Mouse (Mus musculus): ENCODE data around the gene Lsmem1. TPM values are rescaled to one million over a fixed set of nuclear protein-coding genes. Genes with fewer than 3 reads are reported as not detected.

The Lsmem1 gene
- 1.4 and 2.2 TPM in 2 replicates for polyA plus RNA-seq (2011; ENCODE audit: insufficient read depth, insufficient read length, low replicate concordance, missing spikeins)

DNA sequence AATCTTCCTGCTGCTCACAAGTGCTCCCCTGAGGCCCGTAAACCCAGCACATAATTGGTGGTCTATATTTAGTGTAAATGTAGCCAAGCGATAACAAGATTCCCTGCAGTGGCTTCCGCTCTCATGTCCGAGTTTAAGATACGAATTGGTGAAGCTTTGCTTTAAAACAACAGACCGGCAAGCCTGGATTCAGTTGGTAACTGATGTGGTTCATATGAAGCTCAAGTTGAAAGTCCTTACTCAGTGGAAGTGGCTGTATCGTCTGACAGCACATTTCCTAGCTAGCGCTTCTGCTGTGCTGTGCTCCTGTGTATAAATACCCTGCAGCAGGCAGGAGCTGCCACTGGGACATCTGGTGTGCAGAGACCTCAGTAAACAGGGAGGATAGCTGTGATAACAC, at the start of gene Lsmem1:
Gene Lsmem1, minus strand, starts transcription at position 189 of the 400 bp plus-strand sequence.
- peaks cover 1% of the 10 kb centered on the region for H3K4me1 ChIP-seq (ENCODE audit: control insufficient read depth, insufficient read depth, low read length)
- TF ChIP-seq CTCF (IDR thresholded peaks at IDR 0.05; ENCODE audit: control insufficient read depth, insufficient read depth, low read length) (no peak), POLR2A (IDR thresholded peaks at IDR 0.05; ENCODE audit: borderline replicate concordance, control insufficient read depth, low read depth, low read length) (no peak)
- no peak within 1 kb of the TSS for H3K27ac ChIP-seq (ENCODE audit: control insufficient read depth, insufficient read depth, low read depth, low read length, poor library complexity)
- 76% methylated on average over 8 of the region's 8 CpGs for WGBS
- no peak within 1 kb of the TSS for H3K4me3 ChIP-seq (replicated peaks; ENCODE audit: control insufficient read depth, low read depth, low read length)

DNA sequence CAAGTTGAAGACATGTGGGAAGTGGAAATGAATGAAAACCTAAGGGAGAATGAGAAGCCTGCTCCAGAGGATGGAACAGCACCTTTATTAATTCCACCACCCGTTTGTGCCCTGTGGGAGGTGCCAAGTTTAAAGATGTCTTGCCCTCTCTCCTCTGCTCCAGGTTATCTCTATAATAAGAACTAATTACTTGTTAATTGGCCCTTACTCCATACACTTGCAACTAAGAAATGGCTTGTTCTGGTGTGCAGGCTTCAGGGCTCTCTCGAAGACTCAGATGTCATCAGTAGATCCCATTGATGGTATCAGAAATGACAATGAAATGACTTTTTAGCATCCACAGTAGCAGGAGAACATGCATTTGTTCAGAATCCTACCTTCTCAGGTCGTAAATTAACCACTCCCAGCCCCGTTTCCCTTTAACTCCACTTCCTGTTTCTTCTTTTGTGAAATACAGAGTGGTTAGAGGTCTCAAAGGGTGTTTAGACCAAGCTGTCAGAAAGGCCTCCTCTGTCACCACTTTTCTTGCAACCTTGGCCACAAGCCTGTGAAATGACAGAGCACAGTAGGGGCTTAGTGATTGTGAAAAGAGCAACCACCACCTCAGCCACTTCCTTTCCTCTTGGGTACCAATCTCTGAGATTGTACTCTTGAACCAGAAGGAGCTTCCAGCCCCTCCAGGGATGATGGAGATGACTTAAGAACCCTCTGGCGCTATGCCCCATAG, 49.3 kb upstream of the Lsmem1 start, which contains the start of gene Ifrd1:
Gene Ifrd1, minus strand, starts transcription at position 51 of the 727 bp plus-strand sequence.
- TF ChIP-seq POLR2A (IDR thresholded peaks at IDR 0.05; ENCODE audit: borderline replicate concordance, control insufficient read depth, low read depth, low read length) (no peak), CTCF (IDR thresholded peaks at IDR 0.05; ENCODE audit: control insufficient read depth, insufficient read depth, low read length) (no peak)

DNA sequence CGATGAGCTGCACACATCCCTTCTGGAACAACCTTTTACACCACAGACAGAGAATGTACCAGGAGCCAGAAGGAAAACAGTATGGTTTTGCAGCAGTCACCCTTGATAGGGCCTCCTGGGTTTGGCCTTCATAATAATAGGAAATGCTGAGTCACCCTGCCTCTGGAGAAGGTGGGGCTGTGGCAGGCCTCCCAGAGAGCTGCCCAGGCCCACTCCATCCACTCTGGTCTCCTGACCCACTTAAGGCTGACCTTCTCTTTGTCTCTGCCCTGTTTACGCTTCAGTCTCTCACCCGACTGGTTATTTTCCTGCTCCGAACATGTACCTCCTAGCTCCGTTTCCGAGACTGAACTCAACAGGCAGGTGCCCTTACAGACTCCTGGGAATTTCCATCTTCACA, 48.7 kb upstream of the Lsmem1 start:
- TF ChIP-seq POLR2A (IDR thresholded peaks at IDR 0.05; ENCODE audit: borderline replicate concordance, control insufficient read depth, low read depth, low read length) (no peak), CTCF (IDR thresholded peaks at IDR 0.05; ENCODE audit: control insufficient read depth, insufficient read depth, low read length) (no peak)
- Histone ChIP-seq H3K4me3 (replicated peaks; ENCODE audit: control insufficient read depth, low read depth, low read length) (no peak overlapping the region), H3K27ac (ENCODE audit: control insufficient read depth, insufficient read depth, low read depth, low read length, poor library complexity) (peak overlapping the region; percentile 70), H3K4me1 (ENCODE audit: control insufficient read depth, insufficient read depth, low read length) (no peaks in the 10 kb centered on the region; the same call in 1 of the 2 replicates)
- 48% methylated on average over 6 of the region's 6 CpGs for WGBS

More for the DNA sequence above, 49.3 kb upstream of the Lsmem1 start, which contains the start of gene Ifrd1:
- 3% methylated on average over 5 of the region's 5 CpGs for WGBS
- Histone ChIP-seq H3K27ac (ENCODE audit: control insufficient read depth, insufficient read depth, low read depth, low read length, poor library complexity) (peak within 1 kb of the TSS; percentile 70), H3K4me3 (replicated peaks; ENCODE audit: control insufficient read depth, low read depth, low read length) (no peak within 1 kb of the TSS), H3K4me1 (ENCODE audit: control insufficient read depth, insufficient read depth, low read length) (no peaks in the 10 kb centered on the region; the same call in 1 of the 2 replicates)

DNA sequence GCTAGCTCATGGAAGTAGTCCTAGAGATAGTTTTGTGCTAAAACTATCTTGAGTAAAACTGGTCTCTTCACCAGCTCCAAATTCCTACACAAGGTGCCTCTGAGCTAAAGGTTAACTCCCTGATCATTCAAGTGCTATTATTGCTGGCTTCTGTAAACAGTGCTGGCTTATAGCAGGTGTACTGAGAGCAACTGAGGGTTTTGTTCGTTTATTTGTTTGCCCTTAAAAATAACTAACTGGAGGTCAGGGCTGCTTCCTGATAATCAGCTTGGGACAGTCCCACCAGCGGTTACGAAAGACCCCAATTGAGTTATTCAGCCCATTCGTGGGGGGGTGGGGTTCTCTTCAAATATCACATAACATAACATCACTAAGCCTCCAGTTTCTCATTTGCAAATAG, 48.1 kb upstream of the Lsmem1 start:
- 35% methylated on average over 4 of the region's 4 CpGs for WGBS
- TF ChIP-seq CTCF (IDR thresholded peaks at IDR 0.05; ENCODE audit: control insufficient read depth, insufficient read depth, low read length) (no peak), POLR2A (IDR thresholded peaks at IDR 0.05; ENCODE audit: borderline replicate concordance, control insufficient read depth, low read depth, low read length) (no peak)
- H3K4me1 ChIP-seq (ENCODE audit: control insufficient read depth, insufficient read depth, low read length), result no peaks in the 10 kb centered on the region; the same call in 1 of the 2 replicates
- H3K27ac ChIP-seq (ENCODE audit: control insufficient read depth, insufficient read depth, low read depth, low read length, poor library complexity), result no peak overlapping the region
- H3K4me3 ChIP-seq (replicated peaks; ENCODE audit: control insufficient read depth, low read depth, low read length), result no peak overlapping the region

DNA sequence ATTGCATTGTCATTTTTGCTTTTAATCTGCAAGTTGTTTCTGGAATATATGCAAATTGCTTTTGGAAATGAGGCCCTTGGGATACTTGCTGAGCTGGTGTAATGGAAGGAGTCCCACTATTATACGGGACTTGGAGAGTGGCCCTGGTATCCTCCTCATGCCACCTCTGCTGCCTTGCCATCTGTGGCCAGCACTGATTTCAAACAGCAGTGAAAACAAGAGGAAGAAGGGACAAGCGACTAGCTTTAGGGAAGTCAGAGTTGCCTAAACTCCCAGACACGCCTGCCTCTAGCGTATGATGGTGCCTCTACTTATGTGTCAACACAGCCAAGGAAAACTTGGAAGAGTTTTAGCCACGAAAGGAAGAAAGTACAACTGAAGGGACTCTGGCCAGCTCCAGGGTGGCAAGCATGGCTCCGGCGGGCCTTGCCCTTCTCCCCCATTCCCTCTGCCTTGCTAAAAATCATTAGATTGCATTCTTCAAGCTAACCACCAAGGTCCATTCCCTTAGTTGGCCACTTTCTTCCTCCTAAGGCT, 46.2 kb upstream of the Lsmem1 start:
- 52% methylated on average over 7 of the region's 7 CpGs for WGBS
- TF ChIP-seq CTCF (IDR thresholded peaks at IDR 0.05; ENCODE audit: control insufficient read depth, insufficient read depth, low read length) (no peak), POLR2A (IDR thresholded peaks at IDR 0.05; ENCODE audit: borderline replicate concordance, control insufficient read depth, low read depth, low read length) (no peak)
- H3K27ac ChIP-seq (ENCODE audit: control insufficient read depth, insufficient read depth, low read depth, low read length, poor library complexity), result 0 out of 2 replicates have a peak overlapping the region, but pooled peaks have one; percentile 16
- no peaks in the 10 kb centered on the region; the same call in 1 of the 2 replicates for H3K4me1 ChIP-seq (ENCODE audit: control insufficient read depth, insufficient read depth, low read length)
- no peak overlapping the region for H3K4me3 ChIP-seq (replicated peaks; ENCODE audit: control insufficient read depth, low read depth, low read length)

DNA sequence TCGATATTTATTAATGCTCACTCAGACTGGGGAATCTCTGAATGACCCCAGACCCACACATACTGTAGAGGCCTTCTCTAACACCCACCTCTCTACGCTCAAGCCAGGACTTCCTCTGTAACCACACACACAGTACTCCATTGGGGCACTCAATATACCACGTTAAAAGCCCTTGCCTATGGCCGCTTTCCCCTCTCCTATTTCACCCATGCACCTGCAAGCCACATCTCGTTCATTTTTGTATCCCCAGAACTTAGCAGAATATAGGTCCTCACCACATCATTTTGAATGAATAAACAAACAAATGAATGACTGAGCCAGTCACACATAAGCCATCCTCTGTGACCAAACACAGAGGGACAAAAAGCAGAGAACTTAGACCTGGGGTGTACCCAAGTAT, 45.6 kb upstream of the Lsmem1 start:
- Histone ChIP-seq H3K27ac (ENCODE audit: control insufficient read depth, insufficient read depth, low read depth, low read length, poor library complexity) (no peak overlapping the region), H3K4me1 (ENCODE audit: control insufficient read depth, insufficient read depth, low read length) (no peaks in the 10 kb centered on the region; the same call in 1 of the 2 replicates), H3K4me3 (replicated peaks; ENCODE audit: control insufficient read depth, low read depth, low read length) (no peak overlapping the region)
- 78% methylated on average over 5 of the region's 5 CpGs for WGBS
- TF ChIP-seq POLR2A (IDR thresholded peaks at IDR 0.05; ENCODE audit: borderline replicate concordance, control insufficient read depth, low read depth, low read length) (no peak), CTCF (IDR thresholded peaks at IDR 0.05; ENCODE audit: control insufficient read depth, insufficient read depth, low read length) (no peak)

DNA sequence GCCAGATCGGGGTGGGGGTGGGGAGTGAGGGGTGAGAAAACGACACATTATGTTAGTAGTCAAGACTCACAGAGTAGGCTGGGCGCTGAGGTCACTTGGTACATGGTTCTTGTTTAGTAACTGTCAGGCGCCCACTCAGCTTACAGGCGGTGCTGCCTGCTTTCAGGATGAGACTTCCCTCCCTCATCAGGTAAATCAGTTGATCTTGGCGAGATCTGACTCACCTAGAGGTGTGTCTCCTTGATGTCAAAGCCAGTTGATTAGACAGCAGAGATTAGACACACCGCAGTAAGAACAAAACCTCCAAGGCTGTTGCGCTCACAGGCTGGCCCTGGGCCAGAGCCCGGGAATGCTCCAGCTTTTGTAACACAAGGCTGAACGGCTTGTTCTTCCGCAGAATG, 44.5 kb upstream of the Lsmem1 start:
- Histone ChIP-seq H3K27ac (ENCODE audit: control insufficient read depth, insufficient read depth, low read depth, low read length, poor library complexity) (no peak overlapping the region), H3K4me1 (ENCODE audit: control insufficient read depth, insufficient read depth, low read length) (no peaks in the 10 kb centered on the region; the same call in 1 of the 2 replicates), H3K4me3 (replicated peaks; ENCODE audit: control insufficient read depth, low read depth, low read length) (no peak overlapping the region)
- WGBS, result 71% methylated on average over 11 of the region's 11 CpGs
- TF ChIP-seq CTCF (IDR thresholded peaks at IDR 0.05; ENCODE audit: control insufficient read depth, insufficient read depth, low read length) (no peak), POLR2A (IDR thresholded peaks at IDR 0.05; ENCODE audit: borderline replicate concordance, control insufficient read depth, low read depth, low read length) (no peak)

DNA sequence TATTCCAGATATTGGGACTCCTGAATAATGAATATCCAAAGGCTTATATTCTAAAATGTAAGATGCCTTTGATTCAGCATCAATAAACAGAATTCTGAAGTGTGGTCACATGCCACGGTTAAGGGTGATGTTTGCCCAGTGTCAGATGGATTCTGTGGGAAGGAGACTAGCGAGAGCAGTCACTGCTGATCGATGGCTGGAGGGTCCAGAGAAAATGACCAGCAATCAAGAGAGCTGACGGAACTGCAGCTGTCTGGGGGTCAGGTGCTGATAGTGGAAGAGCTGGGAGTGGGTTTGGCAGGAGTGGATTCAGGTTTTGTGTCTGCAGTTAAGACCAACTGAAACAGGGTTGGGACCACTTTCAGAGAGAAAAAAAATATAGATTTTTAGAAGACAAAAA, 44.0 kb upstream of the Lsmem1 start:
- no peak overlapping the region for H3K27ac ChIP-seq (ENCODE audit: control insufficient read depth, insufficient read depth, low read depth, low read length, poor library complexity)
- no peaks in the 10 kb centered on the region; the same call in 1 of the 2 replicates for H3K4me1 ChIP-seq (ENCODE audit: control insufficient read depth, insufficient read depth, low read length)
- WGBS, result 87% methylated on average over 4 of the region's 4 CpGs
- no peak overlapping the region for H3K4me3 ChIP-seq (replicated peaks; ENCODE audit: control insufficient read depth, low read depth, low read length)
- TF ChIP-seq POLR2A (IDR thresholded peaks at IDR 0.05; ENCODE audit: borderline replicate concordance, control insufficient read depth, low read depth, low read length) (no peak), CTCF (IDR thresholded peaks at IDR 0.05; ENCODE audit: control insufficient read depth, insufficient read depth, low read length) (no peak)
